Mouse (Mus musculus): Measurements from ENCODE around the gene Sesn3. TPM values are rescaled to one million over a fixed set of nuclear protein-coding genes. Genes with fewer than 3 reads are reported as not detected.
"Not testable (repeated sequence)": the region's sequence is repeated elsewhere in the genome, so short reads cannot be mapped to it uniquely, and the experiment has no call there.

Sesn3 gene
- polyA plus RNA-seq, 1 experiment from 2014 or later = 28.5 TPM

DNA sequence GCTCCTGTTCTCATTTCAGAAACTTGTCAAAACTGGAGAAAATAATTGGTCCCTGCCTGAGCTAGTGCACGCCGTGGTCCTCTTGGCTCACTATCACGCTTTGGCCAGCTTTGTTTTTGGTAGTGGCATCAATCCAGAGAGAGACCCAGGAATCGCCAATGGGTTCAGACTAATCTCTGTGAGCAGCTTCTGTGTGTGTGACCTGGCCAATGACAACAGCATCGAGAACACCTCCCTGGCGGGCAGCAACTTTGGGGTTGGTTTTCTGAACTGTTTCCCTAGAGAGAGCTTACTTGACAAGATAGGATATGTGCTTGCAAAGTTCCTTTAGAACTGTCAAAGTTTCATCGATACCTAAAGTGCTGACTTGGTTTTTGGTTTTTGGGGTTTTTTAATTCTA lies 39.6 kb downstream of the Sesn3 start:
- Histone ChIP-seq H3K36me3 (ENCODE audit: control insufficient read depth, insufficient read depth, low read length) (peaks cover 44% of the 10 kb centered on the region), H3K4me2 (ENCODE audit: low read length) (no peak overlapping the region), H3K4me1 (ENCODE audit: control insufficient read depth, insufficient read depth, low read length) (no peaks in the 10 kb centered on the region), H3K4me3 (replicated peaks; ENCODE audit: low read depth, low read length) (no peak overlapping the region), H3K27ac (replicated peaks; ENCODE audit: low read depth, low read length) (no peak overlapping the region), H3K9ac (replicated peaks; ENCODE audit: low read length) (no peak overlapping the region), H3K9me3 (ENCODE audit: control insufficient read depth, low read length) (no peaks in the 10 kb centered on the region), H3K27me3 (ENCODE audit: control insufficient read depth, insufficient read depth, low read length) (no peaks in the 10 kb centered on the region)
- ATAC-seq (ENCODE audit: low FRiP score, low TSS enrichment) (no peak), DNase-seq (no peak)
- whole genome bisulfite sequencing = 92% methylated on average over 7 of the region's 7 CpGs

DNA sequence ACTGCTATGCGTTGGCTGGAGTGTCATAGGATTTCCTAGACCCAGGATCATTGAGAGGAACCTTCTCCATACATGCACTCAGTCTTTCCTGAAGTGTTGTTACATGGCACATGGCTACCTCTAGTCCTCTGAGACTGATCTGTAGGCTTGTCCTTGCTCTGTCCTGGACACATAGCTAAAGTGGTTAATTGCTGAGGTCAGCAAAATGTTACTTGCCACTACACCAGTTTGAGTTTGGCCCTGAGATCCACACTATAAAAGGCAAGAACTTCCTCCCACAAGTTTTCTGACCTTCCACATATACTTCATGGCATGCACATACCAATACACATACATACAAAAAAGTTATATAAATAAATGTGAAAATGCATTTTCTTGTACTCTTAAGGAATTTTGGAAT lies 41.8 kb downstream of the Sesn3 start:
- 95% methylated on average over 1 of the region's 1 CpGs for WGBS
- Histone ChIP-seq H3K4me1 (ENCODE audit: control insufficient read depth, insufficient read depth, low read length) (no peaks in the 10 kb centered on the region), H3K4me3 (replicated peaks; ENCODE audit: low read depth, low read length) (no peak overlapping the region), H3K36me3 (ENCODE audit: control insufficient read depth, insufficient read depth, low read length) (peaks cover 50% of the 10 kb centered on the region), H3K9ac (replicated peaks; ENCODE audit: low read length) (no peak overlapping the region), H3K4me2 (ENCODE audit: low read length) (no peak overlapping the region), H3K27ac (replicated peaks; ENCODE audit: low read depth, low read length) (no peak overlapping the region), H3K27me3 (ENCODE audit: control insufficient read depth, insufficient read depth, low read length) (no peaks in the 10 kb centered on the region), H3K9me3 (ENCODE audit: control insufficient read depth, low read length) (no peaks in the 10 kb centered on the region)
- DNase-seq (no peak), ATAC-seq (ENCODE audit: low FRiP score, low TSS enrichment) (no peak)

DNA sequence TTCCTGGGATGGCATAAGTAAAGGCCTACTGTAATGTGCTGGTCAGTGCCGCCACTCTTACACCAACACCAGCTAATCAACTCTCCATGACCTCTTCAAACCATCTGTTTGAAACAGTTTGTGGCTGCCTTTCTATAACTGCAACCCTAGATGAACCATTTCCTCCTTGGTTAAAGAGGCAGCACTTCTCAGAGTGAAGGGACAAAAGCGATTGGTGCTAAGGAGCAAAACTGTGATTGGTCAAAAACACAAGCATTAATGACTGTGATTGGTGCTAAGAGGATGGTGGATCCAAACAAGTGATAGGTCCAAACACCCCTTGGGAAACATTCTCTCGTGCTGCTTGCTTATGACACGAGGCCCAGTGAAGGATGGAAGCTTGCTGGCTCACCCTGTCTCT lies 61.0 kb downstream of the Sesn3 start:
- H3K4me2 ChIP-seq (ENCODE audit: low read length) = no peak overlapping the region
- ATAC-seq (ENCODE audit: low FRiP score, low TSS enrichment) (no peak), DNase-seq (no peak)
- no peaks in the 10 kb centered on the region for H3K4me1 ChIP-seq (ENCODE audit: control insufficient read depth, insufficient read depth, low read length)
- no peak overlapping the region for H3K9ac ChIP-seq (replicated peaks; ENCODE audit: low read length)
- H3K36me3 ChIP-seq (ENCODE audit: control insufficient read depth, insufficient read depth, low read length) = peaks cover 15% of the 10 kb centered on the region
- no peaks in the 10 kb centered on the region for H3K9me3 ChIP-seq (ENCODE audit: control insufficient read depth, low read length)
- no peak overlapping the region for H3K27ac ChIP-seq (replicated peaks; ENCODE audit: low read depth, low read length)
- WGBS = 87% methylated on average over 4 of the region's 4 CpGs
- H3K27me3 ChIP-seq (ENCODE audit: control insufficient read depth, insufficient read depth, low read length) = no peaks in the 10 kb centered on the region
- no peak overlapping the region for H3K4me3 ChIP-seq (replicated peaks; ENCODE audit: low read depth, low read length)

GRCm38 (mm10) chr9:14336901-14337300 lies 62.0 kb downstream of the Sesn3 start:
- ATAC-seq (ENCODE audit: low FRiP score, low TSS enrichment) (no peak), DNase-seq (no peak)
- WGBS = 88% methylated on average over 3 of the region's 3 CpGs

GRCm38 (mm10) chr9:14338701-14339100 lies 63.8 kb downstream of the Sesn3 start:
- WGBS = 73% methylated on average over 3 of the region's 3 CpGs

More at GRCm38 (mm10) chr9:14336901-14337300, 62.0 kb downstream of the Sesn3 start:
- Histone ChIP-seq H3K9me3 (ENCODE audit: control insufficient read depth, low read length) (no peaks in the 10 kb centered on the region), H3K4me1 (ENCODE audit: control insufficient read depth, insufficient read depth, low read length) (no peaks in the 10 kb centered on the region), H3K9ac (replicated peaks; ENCODE audit: low read length) (no peak overlapping the region), H3K27me3 (ENCODE audit: control insufficient read depth, insufficient read depth, low read length) (no peaks in the 10 kb centered on the region), H3K4me3 (replicated peaks; ENCODE audit: low read depth, low read length) (no peak overlapping the region), H3K27ac (replicated peaks; ENCODE audit: low read depth, low read length) (no peak overlapping the region), H3K36me3 (ENCODE audit: control insufficient read depth, insufficient read depth, low read length) (peaks cover 8% of the 10 kb centered on the region), H3K4me2 (ENCODE audit: low read length) (no peak overlapping the region)

GRCm38 (mm10) chr9:14342041-14342668 lies 67.3 kb downstream of the Sesn3 start:
- no peak overlapping the region for H3K27ac ChIP-seq (replicated peaks; ENCODE audit: low read depth, low read length)
- no peaks in the 10 kb centered on the region for H3K36me3 ChIP-seq (ENCODE audit: control insufficient read depth, insufficient read depth, low read length)
- no peaks in the 10 kb centered on the region for H3K27me3 ChIP-seq (ENCODE audit: control insufficient read depth, insufficient read depth, low read length)
- no peak overlapping the region for H3K4me2 ChIP-seq (ENCODE audit: low read length)
- no peak overlapping the region for H3K9ac ChIP-seq (replicated peaks; ENCODE audit: low read length)
- ATAC-seq (ENCODE audit: low FRiP score, low TSS enrichment) (peak; percentile 80), DNase-seq (peak; percentile 90)
- WGBS = 54% methylated on average over 4 of the region's 4 CpGs
- H3K4me1 ChIP-seq (ENCODE audit: control insufficient read depth, insufficient read depth, low read length) = no peaks in the 10 kb centered on the region
- no peaks in the 10 kb centered on the region for H3K9me3 ChIP-seq (ENCODE audit: control insufficient read depth, low read length)
- H3K4me3 ChIP-seq (replicated peaks; ENCODE audit: low read depth, low read length) = no peak overlapping the region

More at GRCm38 (mm10) chr9:14338701-14339100, 63.8 kb downstream of the Sesn3 start:
- Histone ChIP-seq H3K27me3 (ENCODE audit: control insufficient read depth, insufficient read depth, low read length) (no peaks in the 10 kb centered on the region), H3K27ac (replicated peaks; ENCODE audit: low read depth, low read length) (no peak overlapping the region), H3K4me3 (replicated peaks; ENCODE audit: low read depth, low read length) (no peak overlapping the region), H3K9me3 (ENCODE audit: control insufficient read depth, low read length) (no peaks in the 10 kb centered on the region), H3K4me1 (ENCODE audit: control insufficient read depth, insufficient read depth, low read length) (no peaks in the 10 kb centered on the region), H3K36me3 (ENCODE audit: control insufficient read depth, insufficient read depth, low read length) (no peaks in the 10 kb centered on the region), H3K9ac (replicated peaks; ENCODE audit: low read length) (no peak overlapping the region), H3K4me2 (ENCODE audit: low read length) (no peak overlapping the region)
- ATAC-seq (ENCODE audit: low FRiP score, low TSS enrichment) = no peak
- DNase-seq = no peak

DNA sequence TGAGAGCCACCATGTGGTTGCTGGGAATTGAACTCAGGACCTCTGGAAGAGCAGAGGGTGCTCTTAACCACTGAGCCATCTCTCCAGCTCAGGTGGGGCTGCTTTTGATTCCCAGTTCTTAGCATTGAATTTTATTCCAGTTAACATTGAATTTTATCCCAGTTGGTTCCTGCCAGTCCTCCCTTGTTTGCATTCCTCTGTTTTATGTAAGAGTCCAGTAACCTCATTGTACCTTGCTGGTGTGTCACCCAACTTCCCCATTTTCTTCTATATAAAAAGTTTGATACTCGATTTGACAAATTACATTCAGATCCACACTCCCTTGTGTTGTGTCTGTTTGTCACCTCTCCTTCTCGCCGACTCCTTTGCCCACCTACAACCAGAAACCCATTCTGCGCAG lies 71.0 kb downstream of the Sesn3 start:
- not testable (repeated sequence) for H3K27ac ChIP-seq (replicated peaks; ENCODE audit: low read depth, low read length); H3K4me3 ChIP-seq (replicated peaks; ENCODE audit: low read depth, low read length); H3K9ac ChIP-seq (replicated peaks; ENCODE audit: low read length); ATAC-seq (ENCODE audit: low FRiP score, low TSS enrichment); DNase-seq; H3K9me3 ChIP-seq (ENCODE audit: control insufficient read depth, low read length); H3K36me3 ChIP-seq (ENCODE audit: control insufficient read depth, insufficient read depth, low read length); H3K4me1 ChIP-seq (ENCODE audit: control insufficient read depth, insufficient read depth, low read length); H3K27me3 ChIP-seq (ENCODE audit: control insufficient read depth, insufficient read depth, low read length); H3K4me2 ChIP-seq (ENCODE audit: low read length)
- 89% methylated on average over 4 of the region's 4 CpGs for WGBS

DNA sequence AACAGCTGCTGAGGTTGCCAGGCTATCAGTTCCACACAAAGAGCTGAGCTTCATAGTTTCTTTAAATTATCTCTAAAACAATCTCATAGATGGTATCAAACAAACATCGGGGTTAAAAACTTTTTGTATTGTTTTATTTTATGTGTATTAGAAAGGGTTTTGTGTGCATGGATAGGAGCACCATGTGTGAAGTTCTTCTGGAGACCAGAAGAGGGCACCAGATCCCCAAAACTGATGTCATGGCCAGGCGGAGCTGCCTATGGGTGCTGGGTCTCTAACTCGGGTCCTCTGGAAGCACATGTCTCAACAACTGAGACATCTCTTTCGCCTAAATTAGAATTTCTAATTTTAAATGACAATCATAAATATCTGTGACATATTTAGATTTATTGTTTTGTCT lies 73.5 kb downstream of the Sesn3 start:
- Histone ChIP-seq H3K4me2 (ENCODE audit: low read length) (no peak overlapping the region), H3K4me3 (replicated peaks; ENCODE audit: low read depth, low read length) (no peak overlapping the region), H3K27me3 (ENCODE audit: control insufficient read depth, insufficient read depth, low read length) (no peaks in the 10 kb centered on the region), H3K27ac (replicated peaks; ENCODE audit: low read depth, low read length) (no peak overlapping the region), H3K9me3 (ENCODE audit: control insufficient read depth, low read length) (no peaks in the 10 kb centered on the region), H3K4me1 (ENCODE audit: control insufficient read depth, insufficient read depth, low read length) (no peaks in the 10 kb centered on the region), H3K36me3 (ENCODE audit: control insufficient read depth, insufficient read depth, low read length) (no peaks in the 10 kb centered on the region), H3K9ac (replicated peaks; ENCODE audit: low read length) (no peak overlapping the region)
- WGBS = 59% methylated on average over 4 of the region's 4 CpGs
- no peak for ATAC-seq (ENCODE audit: low FRiP score, low TSS enrichment)
- peak; percentile 18 for DNase-seq

GRCm38 (mm10) chr9:14349380-14349779 lies 74.5 kb downstream of the Sesn3 start:
- H3K9ac ChIP-seq (replicated peaks; ENCODE audit: low read length) = no peak overlapping the region
- WGBS = 85% methylated on average over 5 of the region's 5 CpGs
- no peak overlapping the region for H3K27ac ChIP-seq (replicated peaks; ENCODE audit: low read depth, low read length)
- H3K36me3 ChIP-seq (ENCODE audit: control insufficient read depth, insufficient read depth, low read length) = no peaks in the 10 kb centered on the region
- ATAC-seq (ENCODE audit: low FRiP score, low TSS enrichment) = no peak
- no peaks in the 10 kb centered on the region for H3K27me3 ChIP-seq (ENCODE audit: control insufficient read depth, insufficient read depth, low read length)
- H3K4me3 ChIP-seq (replicated peaks; ENCODE audit: low read depth, low read length) = no peak overlapping the region
- no peak overlapping the region for H3K4me2 ChIP-seq (ENCODE audit: low read length)
- no peaks in the 10 kb centered on the region for H3K9me3 ChIP-seq (ENCODE audit: control insufficient read depth, low read length)
- no peaks in the 10 kb centered on the region for H3K4me1 ChIP-seq (ENCODE audit: control insufficient read depth, insufficient read depth, low read length)
- no peak for DNase-seq
